Comparison of ENCODE assay signal across 8 mouse cellular contexts in the genomic region with DNA sequence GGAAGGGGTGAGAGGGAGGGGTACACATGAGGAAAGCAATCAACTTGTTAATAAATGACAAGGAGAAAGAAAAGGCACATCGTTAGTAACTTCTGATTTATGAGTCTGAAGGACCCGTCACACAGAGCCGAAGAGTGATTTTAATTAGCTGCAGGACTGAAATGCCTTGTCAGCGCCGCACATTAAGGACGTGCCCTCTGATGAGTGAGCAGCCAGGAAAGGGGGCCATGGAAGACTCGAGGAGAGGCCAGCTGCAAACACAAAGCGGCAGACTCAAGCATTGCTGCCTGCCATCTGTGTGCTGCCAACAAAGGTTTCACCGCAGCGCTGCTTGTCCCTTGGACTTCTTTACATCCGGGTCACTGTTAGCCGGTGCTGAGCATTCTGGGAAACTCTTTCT.
DNase-seq lines count a peak whose midpoint lies in the region; ATAC-seq lines count a peak whose summit lies in the region.

No protein-coding gene starts in this region.

- H3K4me2 ChIP-seq in kidney, embryonic 15.5 days = peak overlapping the region; percentile 54
- H3K4me2 ChIP-seq in forebrain, embryonic 12.5 days = peak overlapping the region; percentile 31; the same call in 1 of the 2 replicates
- H3K4me2 ChIP-seq in neural tube, embryonic 11.5 days (ENCODE audit: low read depth) = peak overlapping the region; percentile 20

- 17% methylated on average over 12 of the region's 12 CpGs for WGBS in kidney, embryonic 15.5 days
- WGBS in forebrain, embryonic 12.5 days = 26% methylated on average over 12 of the region's 12 CpGs
- WGBS in neural tube, embryonic 11.5 days = 18% methylated on average over 12 of the region's 12 CpGs

- no peaks in the 10 kb centered on the region for H3K36me3 ChIP-seq in kidney, embryonic 15.5 days
- no peaks in the 10 kb centered on the region for H3K36me3 ChIP-seq in forebrain, embryonic 12.5 days (replicated peaks)
- no peaks in the 10 kb centered on the region for H3K36me3 ChIP-seq in neural tube, embryonic 11.5 days (ENCODE audit: control insufficient read depth, insufficient read depth, low read length)

- peak overlapping the region; percentile 38; the same call in 1 of the 2 replicates for H3K27ac ChIP-seq in kidney, embryonic 15.5 days
- peak overlapping the region; percentile 43; the same call in 1 of the 2 replicates for H3K27ac ChIP-seq in forebrain, embryonic 12.5 days
- H3K27ac ChIP-seq in neural tube, embryonic 11.5 days (ENCODE audit: low read depth, low read length) = peak overlapping the region; percentile 44; the same call in 1 of the 2 replicates

- no peaks in the 10 kb centered on the region for H3K9me3 ChIP-seq in kidney, embryonic 15.5 days (replicated peaks)
- no peaks in the 10 kb centered on the region for H3K9me3 ChIP-seq in forebrain, embryonic 12.5 days
- H3K9me3 ChIP-seq in neural tube, embryonic 11.5 days (ENCODE audit: control insufficient read depth, low read length) = no peaks in the 10 kb centered on the region

- H3K9ac ChIP-seq in kidney, embryonic 15.5 days = no peak overlapping the region
- H3K9ac ChIP-seq in forebrain, embryonic 12.5 days = no peak overlapping the region
- H3K9ac ChIP-seq in neural tube, embryonic 11.5 days (ENCODE audit: low read length) = no peak overlapping the region

- peak overlapping the region; percentile 14; the same call in 1 of the 2 replicates for H3K4me3 ChIP-seq in kidney, embryonic 15.5 days (replicated peaks)
- no peak overlapping the region for H3K4me3 ChIP-seq in forebrain, embryonic 12.5 days (replicated peaks)
- no peak overlapping the region for H3K4me3 ChIP-seq in neural tube, embryonic 11.5 days (ENCODE audit: low read depth, low read length)

- H3K4me1 ChIP-seq in kidney, embryonic 15.5 days = peaks cover 13% of the 10 kb centered on the region; the same call in 1 of the 2 replicates
- H3K4me1 ChIP-seq in forebrain, embryonic 12.5 days = 0 out of 2 replicates have a peak, but pooled peaks cover 9% of the 10 kb centered on the region
- no peaks in the 10 kb centered on the region for H3K4me1 ChIP-seq in neural tube, embryonic 11.5 days (ENCODE audit: control insufficient read depth, insufficient read depth, low read length)

- H3K27me3 ChIP-seq in kidney, embryonic 15.5 days = no peaks in the 10 kb centered on the region
- no peaks in the 10 kb centered on the region for H3K27me3 ChIP-seq in forebrain, embryonic 12.5 days
- H3K27me3 ChIP-seq in neural tube, embryonic 11.5 days (ENCODE audit: control insufficient read depth, insufficient read depth, low read length) = no peaks in the 10 kb centered on the region

- ATAC-seq in kidney, embryonic 15.5 days (replicated peaks; ENCODE audit: low FRiP score) = peak; percentile 89
- ATAC-seq in forebrain, embryonic 12.5 days (ENCODE audit: low FRiP score) = peak; percentile 84
- ATAC-seq in neural tube, embryonic 11.5 days (ENCODE audit: insufficient read depth, low FRiP score, low TSS enrichment) = peak; percentile 72

- no peak for DNase-seq in kidney, adult 18-20 months
- DNase-seq in kidney, postnatal 36 days = peak; percentile 4 to 12
- DNase-seq in neural tube, embryonic 11.5 days (ENCODE audit: low spot score) = peak; percentile 64
- DNase-seq in gastrocnemius, postnatal 10 days = no peak
- no peak for DNase-seq in layer of hippocampus, postnatal 25 days (ENCODE audit: extremely low spot score in 1 of 2, low spot score in 1 of 2)
- no peak for DNase-seq in right cerebral cortex, postnatal 25 days

Comparison
In these comparisons a context has a peak if more than half of its experiments do, and no peak if none do; other contexts are left out.
1. DNase-seq: peak in kidney, postnatal 36 days (2 of 2) and neural tube, embryonic 11.5 days (single experiment); none in kidney, adult 18-20 months (single experiment), gastrocnemius, postnatal 10 days (single experiment), layer of hippocampus, postnatal 25 days (0 of 2) and right cerebral cortex, postnatal 25 days (single experiment).
2. Peak in every context shown above with its lines, with median percentiles within 50 percentile points of each other: ATAC-seq, H3K27ac ChIP-seq and H3K4me2 ChIP-seq.